Mouse (Mus musculus): Measurements from ENCODE around the gene Gm43517. TPM values are rescaled to one million over a fixed set of nuclear protein-coding genes. Genes with fewer than 3 reads are reported as not detected.

The Gm43517 gene
- total and polyA plus RNA-seq, 3 experiments, result not detected

DNA sequence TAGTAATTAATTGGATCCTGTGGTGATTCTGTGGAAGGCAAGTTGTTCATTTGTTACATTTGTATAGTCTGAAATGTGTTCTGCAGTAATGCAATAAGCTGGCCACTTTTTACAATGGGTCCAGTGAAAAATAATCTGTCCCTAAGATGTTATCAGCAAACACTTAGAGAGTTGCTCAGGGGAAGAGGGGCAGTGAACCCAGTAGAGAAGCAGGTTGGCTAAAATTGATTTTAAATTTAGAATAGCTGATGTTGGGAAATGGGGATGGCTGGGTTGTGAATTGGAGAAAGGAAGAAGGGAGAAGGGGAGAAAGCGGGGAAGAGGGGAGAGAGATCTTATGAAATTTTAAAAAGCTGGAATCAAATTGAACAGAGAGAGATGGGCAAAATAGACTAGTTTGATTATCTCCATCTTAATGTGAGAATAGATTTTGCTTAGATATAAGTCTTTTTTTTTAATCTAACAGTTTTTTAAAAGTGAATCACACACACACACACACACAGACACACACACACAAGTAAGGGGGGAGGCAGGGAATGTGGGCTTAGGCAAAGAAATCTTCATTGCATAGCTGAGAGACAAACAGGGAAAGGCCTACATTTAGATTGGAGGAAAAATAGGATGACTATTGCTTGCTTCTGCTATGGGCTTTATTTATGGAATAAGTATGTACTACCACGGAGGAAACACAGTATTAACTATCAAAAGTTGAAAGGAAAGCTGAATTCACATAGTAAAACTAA lies 3.1 kb downstream of the Gm43517 start:
- no peak for DNase-seq (ENCODE audit: extremely low read depth)
- Histone ChIP-seq H3K4me1 (ENCODE audit: control insufficient read depth in 1 of 2, insufficient read depth in 2 of 2) (no peaks in the 10 kb centered on the region), H3K4me2 (ENCODE audit: insufficient read depth, low read depth, poor library complexity, severe bottlenecking) (no peak overlapping the region), H3K27me3 (replicated peaks) (no peaks in the 10 kb centered on the region), H3K9me3 (replicated peaks; ENCODE audit: low read length) (peaks cover 45% of the 10 kb centered on the region), H3K9ac (ENCODE audit: insufficient read depth, low read depth) (no peak overlapping the region), H3K36me3 (replicated peaks in 1 of 2; ENCODE audit: control insufficient read depth in 1 of 2, insufficient read depth in 1 of 2, low read length in 1 of 2) (no peaks in the 10 kb centered on the region), H3K79me2 (replicated peaks; ENCODE audit: control insufficient read depth, extremely low read depth, insufficient read depth, poor library complexity, severe bottlenecking) (no peaks in the 10 kb centered on the region), H3K27ac (ENCODE audit: insufficient read depth, low read depth) (no peak overlapping the region), H3K4me3 (replicated peaks in 1 of 3; ENCODE audit: low read depth in 2 of 3, low read length in 2 of 3, poor library complexity in 1 of 3) (no peak overlapping the region)
- dilution Hi-C loops (cut with MboI; ENCODE audit: extremely low pct_ligation_motif_present, extremely low pct_unique_long_range_greater_than_20kb, low sequenced_read_pairs), result no loop called here
- TF ChIP-seq ZNF384 (IDR thresholded peaks at IDR 0.05; ENCODE audit: low read depth, low read length), result no peak
- in situ Hi-C loops (cut with MboI; ENCODE audit: low pct_ligation_motif_present, low pct_unique_long_range_greater_than_20kb, low sequenced_read_pairs), result no loop called here

DNA sequence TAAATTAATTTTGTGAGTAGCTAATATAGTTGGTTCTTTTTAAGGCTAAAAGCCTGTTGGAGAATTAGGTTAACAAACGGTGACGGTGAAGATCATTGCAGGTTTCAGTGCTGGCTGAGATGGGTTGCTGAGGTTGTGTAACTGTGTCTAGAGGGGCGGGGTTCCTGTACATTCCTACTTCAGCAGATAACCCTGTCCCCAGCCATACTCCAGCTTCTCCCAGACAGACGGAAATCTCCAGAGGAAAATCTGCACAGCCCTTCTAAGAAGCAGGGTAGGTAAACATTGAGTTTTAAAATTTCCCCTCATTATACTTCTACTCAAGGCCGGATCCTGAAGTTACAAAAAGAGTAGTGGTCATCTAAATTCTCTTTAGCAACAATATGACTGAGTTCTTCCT lies 4.7 kb downstream of the Gm43517 start:
- no peak for DNase-seq (ENCODE audit: extremely low read depth)
- dilution Hi-C loops (cut with MboI; ENCODE audit: extremely low pct_ligation_motif_present, extremely low pct_unique_long_range_greater_than_20kb, low sequenced_read_pairs), result no loop called here
- H3K27me3 ChIP-seq (replicated peaks), result no peaks in the 10 kb centered on the region

DNA sequence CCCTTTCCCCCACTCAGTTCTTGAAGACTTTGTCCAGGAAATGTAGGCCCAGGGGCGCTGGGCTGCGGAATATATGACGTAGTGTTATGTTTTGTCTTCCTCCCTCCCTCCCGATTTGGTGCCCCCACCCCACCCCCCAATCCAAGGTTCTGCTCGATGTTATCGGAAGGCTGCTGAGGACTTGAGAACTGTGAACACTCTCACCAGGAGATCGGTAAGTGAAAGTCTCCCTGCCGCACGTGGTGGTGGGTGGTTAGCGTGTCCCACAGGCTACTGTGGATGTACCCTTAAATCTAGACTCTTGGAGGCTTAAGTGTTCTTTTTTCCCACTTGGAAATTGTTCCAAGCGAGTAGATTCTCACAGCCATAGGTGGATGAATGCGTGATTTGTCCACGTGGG lies 5.3 kb downstream of the Gm43517 start:
- in situ Hi-C loops (cut with MboI; ENCODE audit: low pct_ligation_motif_present, low pct_unique_long_range_greater_than_20kb, low sequenced_read_pairs) (no loop called here), dilution Hi-C loops (cut with MboI; ENCODE audit: extremely low pct_ligation_motif_present, extremely low pct_unique_long_range_greater_than_20kb, low sequenced_read_pairs) (no loop called here)
- no peak for DNase-seq (ENCODE audit: extremely low read depth)
- Histone ChIP-seq H3K4me3 (replicated peaks in 1 of 3; ENCODE audit: low read depth in 2 of 3, low read length in 2 of 3, poor library complexity in 1 of 3) (no peak overlapping the region), H3K4me1 (ENCODE audit: control insufficient read depth in 1 of 2, insufficient read depth in 2 of 2) (no peaks in the 10 kb centered on the region), H3K36me3 (replicated peaks in 1 of 2; ENCODE audit: control insufficient read depth in 1 of 2, insufficient read depth in 1 of 2, low read length in 1 of 2) (no peaks in the 10 kb centered on the region), H3K9ac (ENCODE audit: insufficient read depth, low read depth) (no peak overlapping the region), H3K9me3 (replicated peaks; ENCODE audit: low read length) (peaks cover 37% of the 10 kb centered on the region), H3K4me2 (ENCODE audit: insufficient read depth, low read depth, poor library complexity, severe bottlenecking) (no peak overlapping the region), H3K27ac (ENCODE audit: insufficient read depth, low read depth) (no peak overlapping the region), H3K79me2 (replicated peaks; ENCODE audit: control insufficient read depth, extremely low read depth, insufficient read depth, poor library complexity, severe bottlenecking) (no peaks in the 10 kb centered on the region), H3K27me3 (replicated peaks) (no peaks in the 10 kb centered on the region)
- no peak for TF ChIP-seq GABPA (IDR thresholded peaks at IDR 0.05; ENCODE audit: insufficient replicate concordance, low read depth, low read length)
- no peak for TF ChIP-seq MEF2A (IDR thresholded peaks at IDR 0.05; ENCODE audit: borderline replicate concordance, low read depth, low read length)
- no peak for TF ChIP-seq HCFC1 (IDR thresholded peaks at IDR 0.05; ENCODE audit: low read depth, low read length)
- TF ChIP-seq UBTF (IDR thresholded peaks at IDR 0.05; ENCODE audit: low read depth, low read length), result no peak
- no peak for TF ChIP-seq SMC3 (IDR thresholded peaks at IDR 0.05; ENCODE audit: low read depth, low read length)
- TF ChIP-seq USF2 (conservative IDR thresholded peaks at IDR 0.05; ENCODE audit: low read depth, low read length), result no peak
- TF ChIP-seq POLR2AphosphoS2 (IDR thresholded peaks at IDR 0.05; ENCODE audit: low read depth, low read length), result no peak
- TF ChIP-seq MXI1 (IDR thresholded peaks at IDR 0.05; ENCODE audit: low read depth, low read length), result no peak
- no peak for TF ChIP-seq EP300 (IDR thresholded peaks at IDR 0.05; ENCODE audit: low read length)
- TF ChIP-seq IRF4 (IDR thresholded peaks at IDR 0.05; ENCODE audit: low read depth, low read length), result no peak
- no peak for TF ChIP-seq MAZ (IDR thresholded peaks at IDR 0.05; ENCODE audit: low read depth, low read length)
- TF ChIP-seq SIN3A (IDR thresholded peaks at IDR 0.05; ENCODE audit: low read length), result no peak
- TF ChIP-seq TCF12 (IDR thresholded peaks at IDR 0.05; ENCODE audit: low read depth, low read length), result no peak

More for the DNA sequence above, 4.7 kb downstream of the Gm43517 start:
- H3K4me3 ChIP-seq (replicated peaks in 1 of 3; ENCODE audit: low read depth in 2 of 3, low read length in 2 of 3, poor library complexity in 1 of 3), result no peak overlapping the region
- H3K4me2 ChIP-seq (ENCODE audit: insufficient read depth, low read depth, poor library complexity, severe bottlenecking), result no peak overlapping the region
- H3K36me3 ChIP-seq (replicated peaks in 1 of 2; ENCODE audit: control insufficient read depth in 1 of 2, insufficient read depth in 1 of 2, low read length in 1 of 2), result no peaks in the 10 kb centered on the region
- H3K4me1 ChIP-seq (ENCODE audit: control insufficient read depth in 1 of 2, insufficient read depth in 2 of 2), result no peaks in the 10 kb centered on the region
- no peak overlapping the region for H3K9ac ChIP-seq (ENCODE audit: insufficient read depth, low read depth)
- H3K9me3 ChIP-seq (replicated peaks; ENCODE audit: low read length), result peaks cover 37% of the 10 kb centered on the region
- TF ChIP-seq ELF1 (IDR thresholded peaks at IDR 0.05; ENCODE audit: low read depth, low read length) (no peak), USF2 (conservative IDR thresholded peaks at IDR 0.05; ENCODE audit: low read depth, low read length) (no peak), BHLHE40 (IDR thresholded peaks at IDR 0.05; ENCODE audit: low read depth, low read length) (no peak), HCFC1 (IDR thresholded peaks at IDR 0.05; ENCODE audit: low read depth, low read length) (no peak), USF1 (IDR thresholded peaks at IDR 0.05; ENCODE audit: low read depth, low read length) (no peak), POLR2AphosphoS2 (IDR thresholded peaks at IDR 0.05; ENCODE audit: low read depth, low read length) (no peak), JUN (IDR thresholded peaks at IDR 0.05; ENCODE audit: insufficient read depth, low read depth, low read length) (no peak)
- in situ Hi-C loops (cut with MboI; ENCODE audit: low pct_ligation_motif_present, low pct_unique_long_range_greater_than_20kb, low sequenced_read_pairs), result no loop called here
- H3K79me2 ChIP-seq (replicated peaks; ENCODE audit: control insufficient read depth, extremely low read depth, insufficient read depth, poor library complexity, severe bottlenecking), result no peaks in the 10 kb centered on the region
- H3K27ac ChIP-seq (ENCODE audit: insufficient read depth, low read depth), result no peak overlapping the region

All from CH12.LX (cell line).